ENCODE assay signal across 8 mouse cellular contexts in the genomic region with DNA sequence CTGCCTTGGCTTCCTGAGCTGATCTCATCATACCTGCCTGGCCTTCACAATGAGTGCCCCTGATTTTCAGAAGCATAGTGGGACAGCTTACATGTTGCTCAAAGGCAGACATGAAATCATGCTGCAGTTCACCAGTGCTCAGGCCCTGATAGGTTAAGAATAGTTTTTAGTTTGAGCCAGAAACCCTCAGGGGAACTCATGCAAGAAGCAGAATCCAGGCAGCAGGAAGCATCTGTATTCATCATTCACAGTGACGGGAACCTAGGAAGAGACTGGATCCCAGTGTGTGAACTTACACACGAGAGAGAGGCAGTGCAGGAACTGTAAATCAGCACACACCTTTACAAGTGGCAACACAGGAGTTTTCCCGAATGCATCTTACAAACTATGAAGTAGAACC.
DNase-seq lines count a peak whose midpoint lies in the region; ATAC-seq lines count a peak whose summit lies in the region.
"Had no signal": no experiment of that assay in that cellular context is flagged by ENCODE, and none has a peak within 500 bp of the region (broad histone marks: within the 10 kb centered on the region; RNA-seq: fewer than 3 reads in every experiment).

No protein-coding gene starts in this region.

- 44% methylated on average over 3 of the region's 3 CpGs for WGBS in embryonic facial prominence, embryonic 10.5 days
- 33% methylated on average over 3 of the region's 3 CpGs for WGBS in forebrain, embryonic 14.5 days
- WGBS in midbrain, embryonic 13.5 days, result 31% methylated on average over 3 of the region's 3 CpGs
- WGBS in kidney, embryonic 16.5 days, result 24% methylated on average over 3 of the region's 3 CpGs

- intact Hi-C loops in heart, postnatal 10 days (cut with DNase I), result loop anchor here (5.0 kb wide), 1 partner anchor 127 kb away; no protein-coding TSS in a partner anchor

- H3K36me3 ChIP-seq in embryonic facial prominence, embryonic 10.5 days (replicated peaks), result no peaks in the 10 kb centered on the region
- H3K36me3 ChIP-seq in forebrain, embryonic 14.5 days (ENCODE audit: control insufficient read depth, insufficient read depth, low read length), result no peaks in the 10 kb centered on the region
- no peaks in the 10 kb centered on the region for H3K36me3 ChIP-seq in midbrain, embryonic 13.5 days
- H3K36me3 ChIP-seq in kidney, embryonic 16.5 days (ENCODE audit: insufficient read depth, low read length), result no peaks in the 10 kb centered on the region

- no peaks in the 10 kb centered on the region for H3K9me3 ChIP-seq in embryonic facial prominence, embryonic 10.5 days
- no peaks in the 10 kb centered on the region for H3K9me3 ChIP-seq in forebrain, embryonic 14.5 days (replicated peaks; ENCODE audit: control insufficient read depth, low read length)
- H3K9me3 ChIP-seq in midbrain, embryonic 13.5 days, result no peaks in the 10 kb centered on the region
- no peaks in the 10 kb centered on the region for H3K9me3 ChIP-seq in kidney, embryonic 16.5 days (ENCODE audit: low read length)

- H3K27me3 ChIP-seq in embryonic facial prominence, embryonic 10.5 days (replicated peaks; ENCODE audit: low read depth, poor library complexity, severe bottlenecking), result no peaks in the 10 kb centered on the region
- H3K27me3 ChIP-seq in forebrain, embryonic 14.5 days (replicated peaks; ENCODE audit: control insufficient read depth, insufficient read depth, low read length), result no peaks in the 10 kb centered on the region
- no peaks in the 10 kb centered on the region for H3K27me3 ChIP-seq in midbrain, embryonic 13.5 days
- no peaks in the 10 kb centered on the region for H3K27me3 ChIP-seq in kidney, embryonic 16.5 days (ENCODE audit: insufficient read depth, low read length)

- no peak overlapping the region; the same call in 1 of the 2 replicates for H3K9ac ChIP-seq in forebrain, embryonic 14.5 days (ENCODE audit: low read length)
- peak overlapping the region; percentile 14; the same call in 1 of the 2 replicates for H3K9ac ChIP-seq in midbrain, embryonic 13.5 days (replicated peaks)
- no peak overlapping the region for H3K9ac ChIP-seq in kidney, embryonic 16.5 days (replicated peaks; ENCODE audit: low read length)

- H3K4me1 ChIP-seq in embryonic facial prominence, embryonic 10.5 days, result peaks cover 42% of the 10 kb centered on the region
- H3K4me1 ChIP-seq in forebrain, embryonic 14.5 days (ENCODE audit: control insufficient read depth, insufficient read depth, low read length), result peaks cover 24% of the 10 kb centered on the region
- H3K4me1 ChIP-seq in midbrain, embryonic 13.5 days (replicated peaks), result peaks cover 41% of the 10 kb centered on the region
- H3K4me1 ChIP-seq in kidney, embryonic 16.5 days (ENCODE audit: insufficient read depth, low read length), result peaks cover 16% of the 10 kb centered on the region; the same call in 1 of the 2 replicates

- no peak for DNase-seq in embryonic facial prominence, embryonic 10.5 days (ENCODE audit: low spot score)
- DNase-seq in forebrain, embryonic 14.5 days (ENCODE audit: low spot score), result no peak
- peak; percentile 54 to 59 for DNase-seq in heart, postnatal 10 days
- DNase-seq in kidney, adult 18-20 months, result no peak
- no peak for DNase-seq in right cerebral cortex, postnatal 25 days
- DNase-seq: thymus, postnatal 36 days had no signal

- H3K27ac ChIP-seq in embryonic facial prominence, embryonic 10.5 days (replicated peaks), result peak overlapping the region; percentile 49
- peak overlapping the region; percentile 83 for H3K27ac ChIP-seq in forebrain, embryonic 14.5 days (ENCODE audit: low read depth, low read length)
- peak overlapping the region; percentile 87 for H3K27ac ChIP-seq in midbrain, embryonic 13.5 days
- H3K27ac ChIP-seq in kidney, embryonic 16.5 days (ENCODE audit: low read length), result no peak overlapping the region

- no peak overlapping the region for H3K4me3 ChIP-seq in embryonic facial prominence, embryonic 10.5 days
- no peak overlapping the region for H3K4me3 ChIP-seq in forebrain, embryonic 14.5 days (ENCODE audit: low read depth, low read length)
- H3K4me3 ChIP-seq in midbrain, embryonic 13.5 days (replicated peaks), result no peak overlapping the region
- no peak overlapping the region for H3K4me3 ChIP-seq in kidney, embryonic 16.5 days (ENCODE audit: low read length)

- no peak overlapping the region for H3K4me2 ChIP-seq in forebrain, embryonic 14.5 days (ENCODE audit: low read length)
- H3K4me2 ChIP-seq in midbrain, embryonic 13.5 days (replicated peaks), result no peak overlapping the region
- H3K4me2 ChIP-seq in kidney, embryonic 16.5 days (replicated peaks; ENCODE audit: low read depth, low read length), result no peak overlapping the region

- ATAC-seq in forebrain, embryonic 14.5 days, result no peak
- ATAC-seq in midbrain, embryonic 13.5 days, result no peak
- no peak for ATAC-seq in kidney, embryonic 16.5 days (ENCODE audit: low FRiP score, low TSS enrichment)

Comparison
In these comparisons a context has a peak if more than half of its experiments do, and no peak if none do; other contexts are left out.
1. DNase-seq: peak in heart, postnatal 10 days (2 of 2); none in embryonic facial prominence, embryonic 10.5 days (single experiment), forebrain, embryonic 14.5 days (single experiment), kidney, adult 18-20 months (single experiment) and right cerebral cortex, postnatal 25 days (single experiment).